Comparison of ENCODE assay signal across 21 mouse cellular contexts in the genomic region with DNA sequence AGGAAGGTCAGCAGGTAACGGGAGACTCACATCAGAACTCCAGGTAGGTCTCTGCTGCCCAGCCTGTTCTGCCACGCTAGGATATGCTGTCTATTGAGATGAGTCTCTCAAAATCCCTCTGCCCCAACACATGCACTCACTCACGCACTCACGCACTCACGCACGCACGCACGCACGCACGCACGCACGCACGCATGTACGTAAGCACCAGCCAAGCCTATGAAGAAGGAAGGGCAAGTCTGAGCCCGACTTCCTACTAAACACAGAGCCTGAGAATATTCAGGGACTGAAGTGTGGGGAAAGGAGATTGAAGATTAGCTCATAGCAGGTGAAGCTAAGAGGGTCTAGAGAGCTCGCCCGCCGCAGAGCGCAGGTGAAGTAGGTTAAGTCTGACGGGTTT.
DNase-seq lines count a peak whose midpoint lies in the region; ATAC-seq and TF ChIP-seq lines count a peak whose summit lies in the region.
"Had no signal": no experiment of that assay in that cellular context is flagged by ENCODE, and none has a peak within 500 bp of the region (broad histone marks: within the 10 kb centered on the region; RNA-seq: fewer than 3 reads in every experiment).

No protein-coding gene starts in this region.

- no peaks in the 10 kb centered on the region for H3K27me3 ChIP-seq in heart, embryonic 10.5 days (ENCODE audit: insufficient read depth, poor library complexity, severe bottlenecking)
- no peaks in the 10 kb centered on the region for H3K27me3 ChIP-seq in heart, embryonic 12.5 days (replicated peaks)
- H3K27me3 ChIP-seq in E14TG2a.4 (ENCODE audit: insufficient read depth, low read length): no peaks in the 10 kb centered on the region
- H3K27me3 ChIP-seq: CH12.LX; embryonic facial prominence, embryonic 12.5 days; embryonic facial prominence, embryonic 15.5 days; forebrain, embryonic 12.5 days; forebrain, embryonic 15.5 days; hindbrain, embryonic 12.5 days; hindbrain, embryonic 15.5 days had no signal

- no peaks in the 10 kb centered on the region for H3K36me3 ChIP-seq in heart, embryonic 10.5 days
- H3K36me3 ChIP-seq in heart, embryonic 12.5 days: no peaks in the 10 kb centered on the region
- H3K36me3 ChIP-seq in E14TG2a.4 (ENCODE audit: insufficient read depth, low read length): no peaks in the 10 kb centered on the region
- H3K36me3 ChIP-seq: embryonic facial prominence, embryonic 12.5 days; embryonic facial prominence, embryonic 15.5 days; forebrain, embryonic 12.5 days; forebrain, embryonic 15.5 days; hindbrain, embryonic 12.5 days; hindbrain, embryonic 15.5 days had no signal

- H3K9ac ChIP-seq in heart, embryonic 12.5 days: no peak overlapping the region
- H3K9ac ChIP-seq: embryonic facial prominence, embryonic 12.5 days; embryonic facial prominence, embryonic 15.5 days; forebrain, embryonic 12.5 days; forebrain, embryonic 15.5 days; hindbrain, embryonic 12.5 days; hindbrain, embryonic 15.5 days had no signal

- ATAC-seq in heart, embryonic 12.5 days (ENCODE audit: insufficient number of reproducible peaks, low FRiP score): no peak
- ATAC-seq: forebrain, embryonic 15.5 days had no signal

- H3K27ac ChIP-seq in heart, embryonic 10.5 days: no peak overlapping the region
- no peak overlapping the region for H3K27ac ChIP-seq in heart, embryonic 12.5 days (ENCODE audit: poor library complexity, severe bottlenecking)
- H3K27ac ChIP-seq: embryonic facial prominence, embryonic 12.5 days; embryonic facial prominence, embryonic 15.5 days; forebrain, embryonic 12.5 days; forebrain, embryonic 15.5 days; hindbrain, embryonic 12.5 days; hindbrain, embryonic 15.5 days had no signal

- no peaks in the 10 kb centered on the region for H3K9me3 ChIP-seq in heart, embryonic 10.5 days
- H3K9me3 ChIP-seq in heart, embryonic 12.5 days (replicated peaks): no peaks in the 10 kb centered on the region
- H3K9me3 ChIP-seq in E14TG2a.4 (ENCODE audit: low read length): no peaks in the 10 kb centered on the region
- H3K9me3 ChIP-seq: embryonic facial prominence, embryonic 12.5 days; embryonic facial prominence, embryonic 15.5 days; forebrain, embryonic 12.5 days; forebrain, embryonic 15.5 days; hindbrain, embryonic 12.5 days; hindbrain, embryonic 15.5 days had no signal

- no peaks in the 10 kb centered on the region for H3K4me1 ChIP-seq in heart, embryonic 10.5 days
- H3K4me1 ChIP-seq in heart, embryonic 12.5 days (replicated peaks): no peaks in the 10 kb centered on the region
- peaks cover 6% of the 10 kb centered on the region; the same call in 1 of the 2 replicates for H3K4me1 ChIP-seq in E14TG2a.4 (replicated peaks; ENCODE audit: low read depth, low read length)
- H3K4me1 ChIP-seq: embryonic facial prominence, embryonic 12.5 days; embryonic facial prominence, embryonic 15.5 days; forebrain, embryonic 12.5 days; forebrain, embryonic 15.5 days had no signal

- peak; percentile 13 for DNase-seq in heart, embryonic 10.5 days (ENCODE audit: low spot score)
- DNase-seq in ZHBTc4 (ENCODE audit: low read depth, low spot score) (peak; percentile 39), liver (no peak)
- DNase-seq in testis, postnatal 10 days (ENCODE audit: low spot score): peak; percentile 29
- no peak for DNase-seq in right cerebral cortex, postnatal 25 days
- DNase-seq: adrenal gland, postnatal 10 days; adrenal gland, postnatal 36 days; B cell, adult 2 months; cerebellum, adult 18-20 months; cerebellum, adult 9-10 months; cerebellum, postnatal 25 days; gastrocnemius, postnatal 25 days had no signal

- TF ChIP-seq CTCF in E14TG2a.4 (conservative IDR thresholded peaks at IDR 0.05; ENCODE audit: low read length): no peak

- H3K4me2 ChIP-seq in heart, embryonic 12.5 days: no peak overlapping the region
- H3K4me2 ChIP-seq: embryonic facial prominence, embryonic 12.5 days; embryonic facial prominence, embryonic 15.5 days; forebrain, embryonic 12.5 days; forebrain, embryonic 15.5 days; hindbrain, embryonic 12.5 days; hindbrain, embryonic 15.5 days had no signal

- no peak overlapping the region for H3K4me3 ChIP-seq in heart, embryonic 10.5 days
- H3K4me3 ChIP-seq in heart, embryonic 12.5 days: no peak overlapping the region
- H3K4me3 ChIP-seq in E14TG2a.4 (replicated peaks; ENCODE audit: low read length): peak overlapping the region; percentile 43
- H3K4me3 ChIP-seq: embryonic facial prominence, embryonic 12.5 days; embryonic facial prominence, embryonic 15.5 days; forebrain, embryonic 12.5 days; forebrain, embryonic 15.5 days; hindbrain, embryonic 12.5 days; hindbrain, embryonic 15.5 days had no signal

- 95% methylated on average over 20 of the region's 20 CpGs for WGBS in heart, embryonic 10.5 days
- 94% methylated on average over 20 of the region's 20 CpGs for WGBS in heart, embryonic 12.5 days

Comparison
In these comparisons a context has a peak if more than half of its experiments do, and no peak if none do; other contexts are left out.
1. DNase-seq: peak in heart, embryonic 10.5 days (single experiment), ZHBTc4 (single experiment) and testis, postnatal 10 days (single experiment); none in liver (single experiment) and right cerebral cortex, postnatal 25 days (single experiment).